Mouse (Mus musculus) kidney, adult 2 months (tissue): ENCODE results near the gene Zkscan3.

Source experiments
- CTCF ChIP-seq: fragments of 200-500 bp; conservative IDR thresholded peaks from 2 replicates; pipeline ENCODE4 v1.5.1; 2011; ENCODE audit warnings: low read depth, mild to moderate bottlenecking, control low read depth, low read length, moderate library complexity, mixed read lengths; ENCODE audit not compliant: insufficient read depth, insufficient read length
- POLR2A ChIP-seq: fragments of 200-500 bp; IDR thresholded peaks from one replicate; pipeline ENCODE4 v1.6.1; 2011; ENCODE audit warnings: low read depth, low read length, control low read depth

GRCm38 (mm10) chr13:21401166-21401565 is 1.4 kb downstream of the Zkscan3 start:
- TF ChIP-seq CTCF (no peak), POLR2A (no peak)
